Mouse (Mus musculus) CH12.LX (cell line): ENCODE results near the gene Sdr9c7. TPM values are rescaled to one million over a fixed set of nuclear protein-coding genes. Genes with fewer than 3 reads are reported as not detected.

Source experiments
- DNase-seq: peaks from one replicate; pipeline ENCODE4 v3.0.0-alpha.2; 2013; ENCODE audit errors: extremely low read depth
- H3K27ac ChIP-seq: 2 replicates; pipeline ENCODE4 v1.5.1; 2012; ENCODE audit warnings: low read depth, mild to moderate bottlenecking, control low read depth, moderate library complexity; ENCODE audit not compliant: insufficient read depth
- H3K27me3 ChIP-seq: replicated peaks from 2 replicates; pipeline ENCODE3; 2012; ENCODE audit warnings: inconsistent platforms
- H3K36me3 ChIP-seq, 2 experiments: replicated peaks in 1 of 2; 2 replicates each; pipeline versions ENCODE3 to v1.6.1; 2012; ENCODE audit warnings: inconsistent platforms in 1 of 2, low read length in 1 of 2, mild to moderate bottlenecking in 1 of 2, mixed read lengths in 1 of 2, moderate library complexity in 1 of 2; ENCODE audit not compliant: control insufficient read depth in 1 of 2, insufficient read depth in 1 of 2
- H3K4me1 ChIP-seq, 2 experiments: 2 replicates each; pipeline ENCODE4 v1.6.1; 2012; ENCODE audit warnings: inconsistent platforms in 1 of 2, moderate library complexity in 1 of 2; ENCODE audit not compliant: insufficient read depth in 2 of 2, control insufficient read depth in 1 of 2
- H3K4me2 ChIP-seq: 2 replicates; pipeline ENCODE4 v1.6.1; 2012; ENCODE audit warnings: low read depth, mild to moderate bottlenecking, control low read depth; ENCODE audit not compliant: poor library complexity, insufficient read depth, severe bottlenecking
- H3K4me3 ChIP-seq, 3 experiments: fragments of 150-350 bp in 1 of 3; sonication (generic) in 1 of 3; replicated peaks in 1 of 3; 2 replicates each; pipeline versions ENCODE3 to v1.5.1; 2011 to 2012; ENCODE audit warnings: low read depth in 2 of 3, low read length in 2 of 3, mild to moderate bottlenecking in 2 of 3, moderate library complexity in 2 of 3, control low read depth in 1 of 3, improper control_type of control experiment in 1 of 3, inconsistent platforms in 1 of 3, mixed read lengths in 1 of 3; ENCODE audit not compliant: poor library complexity in 1 of 3
- H3K79me2 ChIP-seq: replicated peaks from 2 replicates; pipeline ENCODE4 v1.6.1; 2012; ENCODE audit warnings: mild to moderate bottlenecking, moderate library complexity; ENCODE audit not compliant: control insufficient read depth, poor library complexity, insufficient read depth, severe bottlenecking; ENCODE audit errors: extremely low read depth
- H3K9ac ChIP-seq: 2 replicates; pipeline ENCODE4 v1.6.1; 2012; ENCODE audit warnings: low read depth, mild to moderate bottlenecking, control low read depth, moderate library complexity; ENCODE audit not compliant: insufficient read depth
- H3K9me3 ChIP-seq: replicated peaks from 2 replicates; pipeline ENCODE3; 2012; ENCODE audit warnings: low read length, inconsistent platforms, mixed read lengths
- CHD1 ChIP-seq: IDR thresholded peaks from 2 replicates; pipeline ENCODE4 v1.6.1; 2012; ENCODE audit warnings: low read depth, low read length, improper control_type of control experiment, inconsistent platforms
- CHD2 ChIP-seq: IDR thresholded peaks from 2 replicates; pipeline ENCODE4 v1.6.1; 2011; ENCODE audit warnings: low read length, improper control_type of control experiment
- CTCF ChIP-seq, 2 experiments: IDR thresholded peaks in 1 of 2; conservative IDR thresholded peaks in 1 of 2; 2 replicates each; pipeline ENCODE4 v1.5.1; 2011 to 2012; ENCODE audit warnings: low read depth in 2 of 2, low read length in 2 of 2, improper control_type of control experiment in 1 of 2, inconsistent platforms in 1 of 2, mild to moderate bottlenecking in 1 of 2, moderate library complexity in 1 of 2
- E2F4 ChIP-seq: IDR thresholded peaks from 2 replicates; pipeline ENCODE4 v1.6.1; 2011; ENCODE audit warnings: low read depth, low read length, improper control_type of control experiment; ENCODE audit not compliant: insufficient replicate concordance
- ELF1 ChIP-seq: IDR thresholded peaks from 2 replicates; pipeline ENCODE4 v1.6.1; 2014; ENCODE audit warnings: low read depth, mild to moderate bottlenecking, inconsistent platforms, low read length, improper control_type of control experiment
- EP300 ChIP-seq: IDR thresholded peaks from 2 replicates; pipeline ENCODE4 v1.6.1; 2011; ENCODE audit warnings: low read length, improper control_type of control experiment
- GABPA ChIP-seq: IDR thresholded peaks from 2 replicates; pipeline ENCODE4 v1.6.1; 2012; ENCODE audit warnings: low read depth, low read length, improper control_type of control experiment, inconsistent platforms; ENCODE audit not compliant: insufficient replicate concordance
- HCFC1 ChIP-seq: IDR thresholded peaks from 2 replicates; pipeline ENCODE4 v1.6.1; 2012; ENCODE audit warnings: low read depth, mild to moderate bottlenecking, inconsistent platforms, low read length, improper control_type of control experiment
- KAT2A ChIP-seq: IDR thresholded peaks from 2 replicates; pipeline ENCODE4 v1.6.1; 2012; ENCODE audit warnings: low read length, improper control_type of control experiment, inconsistent platforms; ENCODE audit not compliant: insufficient replicate concordance
- MAX ChIP-seq: IDR thresholded peaks from 2 replicates; pipeline ENCODE4 v1.6.1; 2011; ENCODE audit warnings: low read length, improper control_type of control experiment
- MXI1 ChIP-seq: IDR thresholded peaks from 2 replicates; pipeline ENCODE4 v1.6.1; 2011; ENCODE audit warnings: mild to moderate bottlenecking, low read depth, low read length, improper control_type of control experiment
- MYC ChIP-seq: IDR thresholded peaks from 2 replicates; pipeline ENCODE4 v1.6.1; 2011; ENCODE audit warnings: low read depth, mild to moderate bottlenecking, improper control_type of control experiment, low read length
- NELFE ChIP-seq: IDR thresholded peaks from 2 replicates; pipeline ENCODE4 v1.6.1; 2011; ENCODE audit warnings: low read depth, low read length, improper control_type of control experiment
- NRF1 ChIP-seq: IDR thresholded peaks from 2 replicates; pipeline ENCODE4 v1.6.1; 2014; ENCODE audit warnings: low read depth, mild to moderate bottlenecking, inconsistent platforms, low read length, improper control_type of control experiment, moderate library complexity
- PAX5 ChIP-seq: IDR thresholded peaks from 2 replicates; pipeline ENCODE4 v1.6.1; 2012; ENCODE audit warnings: low read length, inconsistent platforms, mixed read lengths
- POLR2A ChIP-seq: IDR thresholded peaks from 2 replicates; pipeline ENCODE4 v1.6.1; 2011; ENCODE audit warnings: low read depth, mild to moderate bottlenecking, improper control_type of control experiment, low read length
- POLR2AphosphoS2 ChIP-seq: IDR thresholded peaks from 2 replicates; pipeline ENCODE4 v1.6.1; 2011; ENCODE audit warnings: low read depth, low read length, improper control_type of control experiment
- SMC3 ChIP-seq: IDR thresholded peaks from 2 replicates; pipeline ENCODE4 v1.6.1; 2011; ENCODE audit warnings: low read depth, low read length, improper control_type of control experiment
- UBTF ChIP-seq: IDR thresholded peaks from 2 replicates; pipeline ENCODE4 v1.6.1; 2012; ENCODE audit warnings: low read depth, mild to moderate bottlenecking, inconsistent platforms, low read length, improper control_type of control experiment, moderate library complexity
- USF2 ChIP-seq: conservative IDR thresholded peaks from 2 replicates; pipeline ENCODE4 v1.6.1; 2011; ENCODE audit warnings: low read depth, low read length, improper control_type of control experiment
- ZC3H11A ChIP-seq: IDR thresholded peaks from 2 replicates; pipeline ENCODE4 v1.6.1; 2012; ENCODE audit warnings: low read depth, mild to moderate bottlenecking, inconsistent platforms, low read length, improper control_type of control experiment
- ZKSCAN1 ChIP-seq: IDR thresholded peaks from 2 replicates; pipeline ENCODE4 v1.6.1; 2012; ENCODE audit warnings: low read depth, inconsistent platforms, low read length, improper control_type of control experiment, borderline replicate concordance
- ZMIZ1 ChIP-seq: IDR thresholded peaks from 2 replicates; pipeline ENCODE4 v1.6.1; 2012; ENCODE audit warnings: low read depth, mild to moderate bottlenecking, inconsistent platforms, low read length, improper control_type of control experiment
- ZNF384 ChIP-seq: IDR thresholded peaks from 2 replicates; pipeline ENCODE4 v1.6.1; 2012; ENCODE audit warnings: low read depth, low read length, improper control_type of control experiment, inconsistent platforms
- dilution Hi-C: fragments of 300-500 bp; cut with MboI; formaldehyde crosslinking; loops from 2 replicates; pipeline ENCODE4 v1.14.3; 2020; ENCODE audit warnings: low sequenced_read_pairs; ENCODE audit not compliant: extremely low pct_unique_long_range_greater_than_20kb, extremely low pct_ligation_motif_present
- in situ Hi-C: fragments of 300-500 bp; cut with MboI; formaldehyde crosslinking; loops from 3 replicates; pipeline ENCODE4 v1.14.3; 2019; ENCODE audit warnings: low sequenced_read_pairs, low pct_ligation_motif_present, low pct_unique_long_range_greater_than_20kb, mixed read lengths
- polyA plus RNA-seq: library from polyadenylated mRNA; unstranded; fragments of >175 nt; gene quantifications from 2 replicates; pipeline ENCODE4 v1.2.1, GENCODE M21; 2012; ENCODE audit warnings: low read depth; ENCODE audit not compliant: insufficient read length
- total RNA-seq, 2 experiments: library from RNA; depleted of rRNA; stranded (reverse); fragments of 300-350 nt in 1 of 2; fragments of >200 nt in 1 of 2; gene quantifications; 2 replicates each; pipeline ENCODE4 v1.2.3; 2012 to 2014

Gene Sdr9c7
- total and polyA plus RNA-seq, 3 experiments, result not detected

DNA sequence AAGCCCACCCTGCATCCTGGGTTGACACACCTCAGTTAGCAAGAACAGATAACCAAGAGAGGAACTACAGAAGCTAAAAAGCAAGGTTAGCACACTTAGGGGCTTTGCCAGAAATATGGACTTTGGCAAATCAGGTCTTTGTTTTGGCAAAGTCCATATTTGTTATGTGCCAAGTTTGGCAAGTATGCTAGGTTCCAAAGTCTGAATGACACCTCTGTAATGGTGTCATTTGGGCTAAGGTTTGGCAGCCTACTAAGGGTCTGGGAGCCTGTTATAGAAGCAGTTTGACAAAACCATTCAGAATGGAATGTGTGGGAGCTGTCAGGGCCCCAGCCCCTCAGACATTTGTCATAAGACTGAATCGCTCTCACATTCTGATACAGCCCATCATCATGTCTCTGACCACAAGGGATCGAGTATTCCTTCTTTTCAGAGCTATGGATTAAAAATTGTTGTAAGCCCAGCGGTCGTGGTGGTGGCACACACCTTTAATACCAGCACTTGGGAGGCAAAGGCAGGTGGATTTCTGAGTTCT is 51.3 kb downstream of the Sdr9c7 start:
- Histone ChIP-seq H3K36me3 (no peaks in the 10 kb centered on the region), H3K4me3 (no peak overlapping the region), H3K9me3 (no peaks in the 10 kb centered on the region), H3K4me1 (peaks cover 0 to 6% of the 10 kb centered on the region in 2 experiments; a peak in 1 of 4 replicates), H3K9ac (no peak overlapping the region), H3K27ac (no peak overlapping the region), H3K27me3 (peaks cover 5% of the 10 kb centered on the region), H3K4me2 (no peak overlapping the region), H3K79me2 (no peaks in the 10 kb centered on the region)
- in situ Hi-C loops (loop anchor here (5.0 to 25.0 kb wide), 3 partner anchors 58 to 238 kb away; partner anchors contain the start of genes Gls2, Hsd17b6, Rbms2 and Zbtb39), dilution Hi-C loops (no loop called here)
- TF ChIP-seq GABPA (no peak), CHD2 (no peak), MXI1 (no peak), ZKSCAN1 (no peak), HCFC1 (no peak), POLR2AphosphoS2 (no peak), ZMIZ1 (no peak), ELF1 (no peak), PAX5 (no peak), EP300 (no peak), ZNF384 (no peak), E2F4 (no peak), CHD1 (no peak), KAT2A (no peak), UBTF (no peak), ZC3H11A (no peak), CTCF (conservative IDR thresholded peaks at IDR 0.05 in 1 of 2, IDR thresholded peaks at IDR 0.05 in 1 of 2; ENCODE audit: low read depth in 2 of 2, low read length in 2 of 2) (no peak), NELFE (no peak), POLR2A (no peak), USF2 (no peak)
- DNase-seq, result no peak

DNA sequence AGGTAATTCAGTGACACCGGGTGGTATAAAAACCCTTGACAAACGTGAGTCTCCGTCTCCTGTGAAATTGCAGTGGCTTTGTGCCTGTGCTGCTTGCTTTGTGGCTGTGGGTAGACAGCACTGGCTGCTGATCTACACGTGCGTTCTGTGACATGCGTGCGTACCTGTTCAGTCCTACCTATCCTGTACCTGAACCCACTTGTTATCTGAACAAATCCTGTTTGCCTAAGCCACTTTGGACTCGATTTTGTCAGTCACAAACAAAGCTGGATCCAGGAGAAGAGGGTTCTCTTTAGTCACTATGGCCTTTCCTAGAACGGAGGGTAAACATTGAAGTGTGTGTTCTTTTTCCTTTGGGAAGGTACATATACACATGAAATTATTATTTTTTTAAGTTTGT is 53.1 kb downstream of the Sdr9c7 start:
- dilution Hi-C loops, result no loop called here
- no peaks in the 10 kb centered on the region; a peak in 1 of 4 replicates for H3K4me1 ChIP-seq
- H3K9me3 ChIP-seq, result no peaks in the 10 kb centered on the region
- in situ Hi-C loops, result no loop called here
- H3K79me2 ChIP-seq, result no peaks in the 10 kb centered on the region
- no peak overlapping the region for H3K4me2 ChIP-seq
- peaks cover 7% of the 10 kb centered on the region for H3K27me3 ChIP-seq
- no peak overlapping the region for H3K4me3 ChIP-seq
- TF ChIP-seq USF2, result no peak
- no peak for TF ChIP-seq MYC
- TF ChIP-seq MAX, result no peak
- TF ChIP-seq KAT2A, result no peak
- TF ChIP-seq GABPA, result no peak
- TF ChIP-seq SMC3, result no peak
- no peak for TF ChIP-seq NRF1
- no peak overlapping the region for H3K9ac ChIP-seq
- DNase-seq, result no peak
- H3K27ac ChIP-seq, result no peak overlapping the region
- H3K36me3 ChIP-seq, result no peaks in the 10 kb centered on the region
